Mouse (Mus musculus) lung, postnatal 0 days (tissue): ENCODE measurements around the gene Zfp810. TPM values are rescaled to one million over a fixed set of nuclear protein-coding genes. Genes with fewer than 3 reads are reported as not detected.

Experiments
- ATAC-seq: fragments of 200-750 bp; cut with Nextera tagmentation; 2 replicates; pipeline ENCODE4 v1.8.0; 2017; ENCODE audit warnings: moderate library complexity
- DNase-seq: peaks from one replicate; pipeline ENCODE4 v3.0.0-alpha.2; 2016; ENCODE audit warnings: low spot score
- H3K27ac ChIP-seq: fragments of 300-500 bp; sonication (generic); 2 replicates; pipeline ENCODE4 v1.5.1; 2014; ENCODE audit warnings: antibody characterized with exemption, mild to moderate bottlenecking, low read length, mixed read lengths
- H3K27me3 ChIP-seq: fragments of 300-500 bp; sonication (generic); replicated peaks from 2 replicates; pipeline ENCODE4 v1.6.1; 2014; ENCODE audit warnings: low read length, mixed read lengths; ENCODE audit not compliant: insufficient read depth
- H3K36me3 ChIP-seq: fragments of 300-500 bp; sonication (generic); 2 replicates; pipeline ENCODE4 v1.6.1; 2014; ENCODE audit warnings: low read length, mixed read lengths; ENCODE audit not compliant: insufficient read depth
- H3K4me1 ChIP-seq: fragments of 300-500 bp; sonication (generic); 2 replicates; pipeline ENCODE4 v1.6.1; 2014; ENCODE audit warnings: antibody characterized with exemption, low read depth, low read length, mixed read lengths; ENCODE audit not compliant: insufficient read depth
- H3K4me2 ChIP-seq: fragments of 300-500 bp; sonication (generic); replicated peaks from 2 replicates; pipeline ENCODE4 v1.6.1; 2014; ENCODE audit warnings: low read depth, mild to moderate bottlenecking, low read length, moderate library complexity, mixed read lengths
- H3K4me3 ChIP-seq: fragments of 300-500 bp; sonication (generic); 2 replicates; pipeline ENCODE4 v1.5.1; 2014; ENCODE audit warnings: low read depth, low read length
- H3K9ac ChIP-seq: fragments of 300-500 bp; sonication (generic); replicated peaks from 2 replicates; pipeline ENCODE4 v1.6.1; 2014; ENCODE audit warnings: low read depth, mild to moderate bottlenecking
- H3K9me3 ChIP-seq: fragments of 300-500 bp; sonication (generic); 2 replicates; pipeline ENCODE4 v1.6.1; 2016; ENCODE audit warnings: low read length, mixed read lengths
- CTCF ChIP-seq: IDR thresholded peaks from 2 replicates; pipeline ENCODE4 v1.5.1; 2016; ENCODE audit warnings: antibody characterized with exemption, mild to moderate bottlenecking
- EP300 ChIP-seq: IDR thresholded peaks from 2 replicates; pipeline ENCODE4 v1.6.1; 2016; ENCODE audit warnings: antibody characterized with exemption, mild to moderate bottlenecking, control low read depth
- WGBS: fragments of 180-500 bp; shearing (Covaris S2); extraction: QIAGEN DNeasy Blood & Tissue Kit; methylation state at CpG from one replicate; pipeline ENCODE4 v1.1.7; 2014; 5-methylcytosine and 5-hydroxymethylcytosine counted together
- polyA plus RNA-seq: library from polyadenylated mRNA; unstranded; fragments of >200 nt; fragmentation: Nextera tagmentation; extraction: Ambion mirVana; gene quantifications from 2 replicates; pipeline ENCODE4 v1.2.1, GENCODE M21; 2015

Gene Zfp810
- polyA plus RNA-seq = 13.6 and 15.3 TPM in 2 replicates

DNA sequence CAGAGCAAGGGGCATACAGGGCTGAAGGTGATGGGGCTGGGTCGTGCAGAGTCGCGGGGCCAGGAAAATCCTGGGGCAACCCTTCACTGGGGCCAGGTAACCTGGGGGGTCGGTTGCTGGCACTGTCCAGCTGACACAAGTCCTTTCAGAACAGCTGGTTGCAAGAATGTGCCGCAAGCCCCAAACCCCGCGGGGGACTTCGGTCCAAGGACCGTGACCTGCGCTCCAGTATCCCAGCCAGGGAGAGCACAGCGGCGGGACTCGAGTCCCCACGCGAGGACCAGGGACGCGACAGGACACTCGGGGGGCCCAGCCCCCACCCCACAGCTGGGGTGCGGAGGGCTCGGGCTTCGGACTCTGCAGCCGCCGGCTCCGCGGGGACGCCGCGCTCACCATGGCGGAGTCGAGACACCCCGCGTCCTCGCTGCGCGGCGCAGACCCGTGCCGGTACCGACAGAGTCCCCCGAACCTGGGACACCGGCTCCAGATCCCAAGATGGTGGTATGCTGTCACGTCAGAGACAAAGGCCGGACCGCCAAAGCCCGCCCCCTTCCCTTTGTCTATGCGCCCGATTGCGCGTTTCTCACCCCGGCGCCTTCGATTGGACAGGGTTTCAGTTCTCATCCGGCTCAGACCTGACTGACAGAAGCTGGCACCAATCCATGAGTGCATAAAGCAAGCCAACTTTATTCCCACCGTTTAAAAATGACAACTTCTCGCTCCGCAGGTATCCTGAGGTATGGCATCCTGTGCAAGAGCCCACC is at the start of gene Zfp810:
Zfp810 (minus strand) TSS at position 493 of the 764 bp plus-strand sequence.
- Histone ChIP-seq H3K4me2 (peak within 1 kb of the TSS; percentile 89), H3K27me3 (no peaks in the 10 kb centered on the region), H3K4me3 (peak within 1 kb of the TSS; percentile 92), H3K36me3 (peaks cover 5% of the 10 kb centered on the region; the same call in 1 of the 2 replicates), H3K27ac (peak within 1 kb of the TSS; percentile 82), H3K9ac (peak within 1 kb of the TSS; percentile 94), H3K4me1 (no peaks in the 10 kb centered on the region), H3K9me3 (no peaks in the 10 kb centered on the region)
- WGBS = under 1% methylated on average over 49 of the region's 56 CpGs
- DNase-seq (peak; percentile 98), ATAC-seq (peak; percentile 100)
- no peak for TF ChIP-seq EP300
- TF ChIP-seq CTCF = no peak

DNA sequence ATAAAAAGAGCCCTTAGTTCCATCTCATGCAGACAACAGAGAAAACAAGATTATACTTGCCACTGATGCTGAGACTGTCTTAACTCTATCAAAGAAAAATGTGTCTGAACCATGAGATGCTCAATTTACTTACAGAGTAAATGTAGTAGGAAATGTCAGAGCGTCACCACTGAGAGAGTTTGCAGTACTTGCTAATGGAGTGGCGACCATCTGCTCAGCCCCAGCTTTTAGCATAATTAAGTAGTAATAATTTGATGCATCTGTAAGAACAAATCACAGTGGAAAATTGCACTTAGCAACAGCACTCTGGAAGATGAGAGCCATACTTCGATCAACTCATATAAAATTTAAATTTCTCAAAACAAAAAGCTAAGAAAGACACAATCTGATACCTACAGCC is 48.5 kb upstream of the Zfp810 start:
- 92% methylated on average over 3 of the region's 3 CpGs for whole genome bisulfite sequencing
- no peak overlapping the region for H3K27ac ChIP-seq
- H3K27me3 ChIP-seq = no peaks in the 10 kb centered on the region
- H3K4me2 ChIP-seq = no peak overlapping the region
- H3K4me1 ChIP-seq = no peaks in the 10 kb centered on the region
- ATAC-seq (no peak), DNase-seq (no peak)
- no peak overlapping the region for H3K4me3 ChIP-seq
- no peak overlapping the region for H3K9ac ChIP-seq
- no peaks in the 10 kb centered on the region for H3K9me3 ChIP-seq
- TF ChIP-seq CTCF (no peak), EP300 (no peak)
- H3K36me3 ChIP-seq = 0 out of 2 replicates have a peak, but pooled peaks cover 7% of the 10 kb centered on the region

DNA sequence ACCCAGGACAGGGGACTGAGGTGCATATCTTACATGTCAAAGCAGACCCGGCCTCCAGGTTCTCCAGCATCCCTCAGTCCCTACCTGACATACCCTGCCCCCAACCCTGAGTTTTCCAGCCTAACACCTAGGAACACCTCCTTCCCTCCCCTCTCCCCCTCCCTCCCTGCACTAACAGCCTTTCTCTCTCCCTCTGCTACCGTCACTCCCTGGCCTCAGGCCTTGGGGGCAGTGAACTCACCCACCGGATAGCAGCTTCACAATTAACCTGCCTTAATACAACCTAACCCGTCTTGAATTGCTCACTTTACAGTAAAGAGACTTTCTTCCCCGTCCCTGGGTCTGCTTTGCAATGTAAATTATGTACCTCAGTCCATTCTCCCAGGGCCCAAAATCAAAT is 46.5 kb upstream of the Zfp810 start:
- WGBS = 83% methylated on average over 5 of the region's 5 CpGs
- Histone ChIP-seq H3K9me3 (no peaks in the 10 kb centered on the region), H3K9ac (no peak overlapping the region), H3K27me3 (no peaks in the 10 kb centered on the region), H3K4me2 (no peak overlapping the region), H3K36me3 (no peaks in the 10 kb centered on the region), H3K27ac (no peak overlapping the region), H3K4me3 (no peak overlapping the region), H3K4me1 (no peaks in the 10 kb centered on the region)
- no peak for ATAC-seq
- TF ChIP-seq CTCF = no peak
- no peak for DNase-seq

- DNase-seq (no peak), ATAC-seq (no peak)
- Histone ChIP-seq H3K36me3 (no peaks in the 10 kb centered on the region), H3K9ac (no peak overlapping the region), H3K4me2 (no peak overlapping the region), H3K4me3 (no peak overlapping the region), H3K9me3 (no peaks in the 10 kb centered on the region), H3K27me3 (no peaks in the 10 kb centered on the region), H3K4me1 (no peaks in the 10 kb centered on the region), H3K27ac (no peak overlapping the region)
- WGBS = 93% methylated on average over 5 of the region's 5 CpGs
- TF ChIP-seq EP300 = no peak
- TF ChIP-seq CTCF = 0 out of 2 replicates have a peak, but pooled peaks have one; percentile 14
Measured at GRCm38 (mm10) chr9:22353465-22353864, 46.0 kb upstream of the Zfp810 start.

DNA sequence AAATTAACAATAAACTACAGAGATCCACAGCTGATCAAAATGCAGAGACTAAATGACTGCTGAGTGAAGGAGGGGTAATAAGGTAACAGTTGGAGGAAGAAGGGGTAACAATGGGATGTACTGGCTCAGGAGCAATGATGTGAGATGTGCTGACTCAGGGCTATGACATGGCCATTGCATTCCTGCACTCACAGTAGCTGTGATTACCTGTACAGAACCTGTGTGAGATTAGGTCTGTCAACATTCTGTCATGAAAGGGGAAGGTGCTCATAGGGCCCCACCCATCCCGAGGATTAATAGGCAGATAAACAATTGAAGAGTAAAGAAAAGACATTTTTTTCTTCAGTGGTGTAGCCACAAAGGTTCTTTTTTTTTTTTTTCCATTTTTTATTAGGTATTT is 32.9 kb upstream of the Zfp810 start:
- TF ChIP-seq EP300 (no peak), CTCF (no peak)
- H3K27ac ChIP-seq = no peak overlapping the region
- 63% methylated on average over 1 of the region's 1 CpGs for WGBS
- DNase-seq (no peak), ATAC-seq (no peak)
- H3K9ac ChIP-seq = no peak overlapping the region
- no peaks in the 10 kb centered on the region for H3K27me3 ChIP-seq
- H3K9me3 ChIP-seq = no peaks in the 10 kb centered on the region
- no peak overlapping the region for H3K4me3 ChIP-seq
- no peaks in the 10 kb centered on the region for H3K36me3 ChIP-seq
- no peak overlapping the region for H3K4me2 ChIP-seq
- no peaks in the 10 kb centered on the region for H3K4me1 ChIP-seq

- Histone ChIP-seq H3K4me2 (no peak overlapping the region), H3K9ac (no peak overlapping the region), H3K27me3 (no peaks in the 10 kb centered on the region), H3K4me3 (no peak overlapping the region), H3K27ac (no peak overlapping the region), H3K4me1 (no peaks in the 10 kb centered on the region), H3K9me3 (no peaks in the 10 kb centered on the region), H3K36me3 (no peaks in the 10 kb centered on the region; the same call in 1 of the 2 replicates)
- 100% methylated on average over 2 of the region's 2 CpGs for WGBS
- DNase-seq (no peak), ATAC-seq (no peak)
- TF ChIP-seq CTCF = no peak
- no peak for TF ChIP-seq EP300
Measured at GRCm38 (mm10) chr9:22337217-22337616, 29.8 kb upstream of the Zfp810 start.
